Mouse (Mus musculus): ENCODE results near the gene Creg1.

Gene Creg1

GRCm38 (mm10) chr1:165763635-165764372 is at the start of gene Creg1:
Gene Creg1, plus strand, starts transcription at chr1:165763746.
- DNase-seq (ENCODE audit: low spot score), result peak; percentile 88

GRCm38 (mm10) chr1:165713798-165714197 is 49.7 kb upstream of the Creg1 start:
- DNase-seq (ENCODE audit: low spot score), result no peak

- DNase-seq (ENCODE audit: low spot score), result no peak
These were observed 47.1 kb upstream of the Creg1 start for GRCm38 (mm10) chr1:165716426-165716825.

- no peak for DNase-seq (ENCODE audit: low spot score)
These were observed 45.6 kb upstream of the Creg1 start for GRCm38 (mm10) chr1:165717711-165718542.

GRCm38 (mm10) chr1:165718543-165719105 is 44.9 kb upstream of the Creg1 start:
- DNase-seq (ENCODE audit: low spot score), result no peak

- DNase-seq (ENCODE audit: low spot score), result no peak
These were observed 40.9 kb upstream of the Creg1 start for GRCm38 (mm10) chr1:165722531-165723123.

GRCm38 (mm10) chr1:165724219-165725033 is 39.1 kb upstream of the Creg1 start:
- DNase-seq (ENCODE audit: low spot score), result no peak

- no peak for DNase-seq (ENCODE audit: low spot score)
These were observed 38.4 kb upstream of the Creg1 start for GRCm38 (mm10) chr1:165725039-165725644.

- DNase-seq (ENCODE audit: low spot score), result no peak
These were observed 36.6 kb upstream of the Creg1 start for GRCm38 (mm10) chr1:165726986-165727385.

GRCm38 (mm10) chr1:165728057-165728639 is 35.4 kb upstream of the Creg1 start:
- no peak for DNase-seq (ENCODE audit: low spot score)

- DNase-seq (ENCODE audit: low spot score), result no peak
These were observed 33.4 kb upstream of the Creg1 start for GRCm38 (mm10) chr1:165730129-165730528.

GRCm38 (mm10) chr1:165731553-165731952 is 32.0 kb upstream of the Creg1 start:
- DNase-seq (ENCODE audit: low spot score), result no peak

- no peak for DNase-seq (ENCODE audit: low spot score)
These were observed 28.7 kb upstream of the Creg1 start for GRCm38 (mm10) chr1:165734840-165735239.

GRCm38 (mm10) chr1:165735826-165736818 is 27.4 kb upstream of the Creg1 start:
- peak; percentile 81 for DNase-seq (ENCODE audit: low spot score)

- DNase-seq (ENCODE audit: low spot score), result no peak
These were observed 26.1 kb upstream of the Creg1 start for GRCm38 (mm10) chr1:165737451-165737850.

GRCm38 (mm10) chr1:165737867-165738266 is 25.7 kb upstream of the Creg1 start:
- DNase-seq (ENCODE audit: low spot score), result no peak

- no peak for DNase-seq (ENCODE audit: low spot score)
These were observed 24.6 kb upstream of the Creg1 start for GRCm38 (mm10) chr1:165738985-165739384.

- DNase-seq (ENCODE audit: low spot score), result no peak
These were observed 21.6 kb upstream of the Creg1 start for GRCm38 (mm10) chr1:165741989-165742388.

GRCm38 (mm10) chr1:165748053-165748452 is 15.5 kb upstream of the Creg1 start:
- DNase-seq (ENCODE audit: low spot score), result no peak

GRCm38 (mm10) chr1:165751142-165751541 is 12.4 kb upstream of the Creg1 start:
- DNase-seq (ENCODE audit: low spot score), result no peak
